Mouse (Mus musculus): Measurements from ENCODE around the gene Ank3. TPM values are rescaled to one million over a fixed set of nuclear protein-coding genes. Genes with fewer than 3 reads are reported as not detected.

The Ank3 gene
- polyA plus RNA-seq, 1 experiment, result 1.2 TPM

GRCm38 (mm10) chr10:69538236-69538635 lies 139.7 kb downstream of the Ank3 start:
- no peaks in the 10 kb centered on the region for H3K4me1 ChIP-seq (ENCODE audit: control insufficient read depth, insufficient read depth, insufficient read length)
- TF ChIP-seq POLR2A (IDR thresholded peaks at IDR 0.05; ENCODE audit: low read depth, low read length) (no peak), CTCF (IDR thresholded peaks at IDR 0.05; ENCODE audit: extremely low read depth, insufficient read depth, insufficient read length, insufficient replicate concordance) (no peak)
- no peaks in the 10 kb centered on the region for H3K27me3 ChIP-seq (ENCODE audit: control insufficient read depth, insufficient read depth, low read length)
- no peak overlapping the region for H3K27ac ChIP-seq (ENCODE audit: insufficient read depth, low read length)
- no peaks in the 10 kb centered on the region for H3K36me3 ChIP-seq (ENCODE audit: control insufficient read depth, insufficient read depth, low read length)
- DNase-seq (ENCODE audit: low read depth in 1 of 2, low spot score in 2 of 2), result no peak
- no peak overlapping the region for H3K4me3 ChIP-seq (ENCODE audit: extremely low read depth, insufficient read depth, insufficient read length)
- WGBS, result 89% methylated on average over 2 of the region's 2 CpGs

DNA sequence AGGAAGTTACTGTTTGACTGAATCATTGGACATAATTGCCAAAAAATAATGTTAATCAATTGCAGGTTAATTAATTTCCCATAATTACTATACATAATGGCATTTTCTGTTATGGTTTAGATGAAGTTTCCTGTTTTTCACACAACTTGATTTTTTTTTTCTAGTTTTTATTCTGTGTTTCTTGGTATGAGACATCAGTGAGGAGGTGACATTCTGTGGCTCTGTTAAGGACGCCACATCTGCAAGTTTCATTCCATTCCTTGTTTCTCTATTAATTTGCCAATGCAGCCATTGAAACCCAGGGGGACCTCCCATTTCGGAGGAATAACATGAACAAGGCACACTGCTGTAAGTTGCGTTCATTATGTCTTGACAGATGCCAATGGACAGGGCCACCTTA lies 143.9 kb downstream of the Ank3 start:
- 90% methylated on average over 3 of the region's 3 CpGs for WGBS
- Histone ChIP-seq H3K27ac (ENCODE audit: insufficient read depth, low read length) (no peak overlapping the region), H3K36me3 (ENCODE audit: control insufficient read depth, insufficient read depth, low read length) (no peaks in the 10 kb centered on the region), H3K27me3 (ENCODE audit: control insufficient read depth, insufficient read depth, low read length) (no peaks in the 10 kb centered on the region), H3K4me3 (ENCODE audit: extremely low read depth, insufficient read depth, insufficient read length) (no peak overlapping the region), H3K4me1 (ENCODE audit: control insufficient read depth, insufficient read depth, insufficient read length) (no peaks in the 10 kb centered on the region)
- TF ChIP-seq CTCF (IDR thresholded peaks at IDR 0.05; ENCODE audit: extremely low read depth, insufficient read depth, insufficient read length, insufficient replicate concordance) (no peak), POLR2A (IDR thresholded peaks at IDR 0.05; ENCODE audit: low read depth, low read length) (no peak)
- no peak for DNase-seq (ENCODE audit: low read depth in 1 of 2, low spot score in 2 of 2)

- no peak overlapping the region for H3K27ac ChIP-seq (ENCODE audit: insufficient read depth, low read length)
- no peak overlapping the region for H3K4me3 ChIP-seq (ENCODE audit: extremely low read depth, insufficient read depth, insufficient read length)
- H3K36me3 ChIP-seq (ENCODE audit: control insufficient read depth, insufficient read depth, low read length), result no peaks in the 10 kb centered on the region
- no peaks in the 10 kb centered on the region for H3K27me3 ChIP-seq (ENCODE audit: control insufficient read depth, insufficient read depth, low read length)
- H3K4me1 ChIP-seq (ENCODE audit: control insufficient read depth, insufficient read depth, insufficient read length), result no peaks in the 10 kb centered on the region
- TF ChIP-seq POLR2A (IDR thresholded peaks at IDR 0.05; ENCODE audit: low read depth, low read length), result no peak
- TF ChIP-seq CTCF (IDR thresholded peaks at IDR 0.05; ENCODE audit: extremely low read depth, insufficient read depth, insufficient read length, insufficient replicate concordance), result no peak
- DNase-seq (ENCODE audit: low read depth in 1 of 2, low spot score in 2 of 2), result no peak
- WGBS, result 91% methylated on average over 10 of the region's 10 CpGs
Observed at GRCm38 (mm10) chr10:69543876-69544620, 145.5 kb downstream of the Ank3 start.

- TF ChIP-seq POLR2A (IDR thresholded peaks at IDR 0.05; ENCODE audit: low read depth, low read length) (no peak), CTCF (IDR thresholded peaks at IDR 0.05; ENCODE audit: extremely low read depth, insufficient read depth, insufficient read length, insufficient replicate concordance) (no peak)
- no peaks in the 10 kb centered on the region for H3K27me3 ChIP-seq (ENCODE audit: control insufficient read depth, insufficient read depth, low read length)
- no peaks in the 10 kb centered on the region for H3K4me1 ChIP-seq (ENCODE audit: control insufficient read depth, insufficient read depth, insufficient read length)
- H3K4me3 ChIP-seq (ENCODE audit: extremely low read depth, insufficient read depth, insufficient read length), result no peak overlapping the region
- H3K27ac ChIP-seq (ENCODE audit: insufficient read depth, low read length), result no peak overlapping the region
- no peaks in the 10 kb centered on the region for H3K36me3 ChIP-seq (ENCODE audit: control insufficient read depth, insufficient read depth, low read length)
- DNase-seq (ENCODE audit: low read depth in 1 of 2, low spot score in 2 of 2), result no peak
- WGBS, result 82% methylated on average over 7 of the region's 7 CpGs
Observed at GRCm38 (mm10) chr10:69544653-69545052, 146.1 kb downstream of the Ank3 start.

GRCm38 (mm10) chr10:69545936-69546335 lies 147.4 kb downstream of the Ank3 start:
- Histone ChIP-seq H3K27me3 (ENCODE audit: control insufficient read depth, insufficient read depth, low read length) (no peaks in the 10 kb centered on the region), H3K27ac (ENCODE audit: insufficient read depth, low read length) (no peak overlapping the region), H3K4me1 (ENCODE audit: control insufficient read depth, insufficient read depth, insufficient read length) (no peaks in the 10 kb centered on the region), H3K4me3 (ENCODE audit: extremely low read depth, insufficient read depth, insufficient read length) (no peak overlapping the region), H3K36me3 (ENCODE audit: control insufficient read depth, insufficient read depth, low read length) (no peaks in the 10 kb centered on the region)
- DNase-seq (ENCODE audit: low read depth in 1 of 2, low spot score in 2 of 2), result no peak
- TF ChIP-seq CTCF (IDR thresholded peaks at IDR 0.05; ENCODE audit: extremely low read depth, insufficient read depth, insufficient read length, insufficient replicate concordance), result no peak
- TF ChIP-seq POLR2A (IDR thresholded peaks at IDR 0.05; ENCODE audit: low read depth, low read length), result no peak
- 90% methylated on average over 3 of the region's 3 CpGs for WGBS

DNA sequence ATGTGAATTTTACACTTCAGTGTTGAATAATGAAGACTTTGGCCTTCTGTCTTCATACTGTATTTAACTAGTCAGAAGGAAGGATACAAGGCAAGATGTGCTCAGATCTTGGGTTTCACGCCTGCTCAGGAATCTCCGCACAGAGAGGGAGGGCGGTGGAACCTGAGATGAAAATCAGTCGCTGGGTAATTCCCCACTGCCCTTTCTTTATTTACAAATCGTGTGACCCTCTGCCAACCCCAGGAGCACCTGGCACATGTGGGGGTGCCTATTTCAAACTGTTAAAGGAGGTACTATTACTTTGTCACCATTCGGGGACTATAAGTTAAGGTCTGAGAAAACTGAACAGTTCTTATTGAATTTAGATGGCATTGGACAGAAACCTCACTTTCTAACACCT lies 148.1 kb downstream of the Ank3 start:
- no peaks in the 10 kb centered on the region for H3K27me3 ChIP-seq (ENCODE audit: control insufficient read depth, insufficient read depth, low read length)
- no peaks in the 10 kb centered on the region for H3K36me3 ChIP-seq (ENCODE audit: control insufficient read depth, insufficient read depth, low read length)
- no peak overlapping the region for H3K27ac ChIP-seq (ENCODE audit: insufficient read depth, low read length)
- no peak for DNase-seq (ENCODE audit: low read depth in 1 of 2, low spot score in 2 of 2)
- WGBS, result 84% methylated on average over 6 of the region's 6 CpGs
- no peak overlapping the region for H3K4me3 ChIP-seq (ENCODE audit: extremely low read depth, insufficient read depth, insufficient read length)
- no peak for TF ChIP-seq CTCF (IDR thresholded peaks at IDR 0.05; ENCODE audit: extremely low read depth, insufficient read depth, insufficient read length, insufficient replicate concordance)
- no peak for TF ChIP-seq POLR2A (IDR thresholded peaks at IDR 0.05; ENCODE audit: low read depth, low read length)
- H3K4me1 ChIP-seq (ENCODE audit: control insufficient read depth, insufficient read depth, insufficient read length), result no peaks in the 10 kb centered on the region

DNA sequence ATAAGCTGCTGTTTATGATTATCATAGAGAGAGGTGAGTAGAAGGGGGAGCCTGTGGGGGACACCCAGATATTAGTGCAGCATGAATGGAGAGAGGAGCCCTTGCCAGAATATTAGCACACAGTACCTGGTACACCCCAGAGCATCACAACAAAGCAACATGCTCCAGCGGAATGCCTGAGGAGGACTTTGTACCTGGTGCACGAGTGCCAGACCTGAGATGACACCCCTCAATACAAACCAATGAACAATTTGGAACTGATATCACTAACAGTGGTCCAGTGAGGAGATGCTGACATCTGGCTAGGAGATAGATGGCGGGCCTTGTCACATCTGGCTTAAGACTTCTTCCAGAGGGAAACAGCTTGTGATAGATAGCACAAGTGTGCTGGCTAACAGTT lies 150.2 kb downstream of the Ank3 start:
- TF ChIP-seq POLR2A (IDR thresholded peaks at IDR 0.05; ENCODE audit: low read depth, low read length) (no peak), CTCF (IDR thresholded peaks at IDR 0.05; ENCODE audit: extremely low read depth, insufficient read depth, insufficient read length, insufficient replicate concordance) (no peak)
- Histone ChIP-seq H3K27ac (ENCODE audit: insufficient read depth, low read length) (no peak overlapping the region), H3K4me1 (ENCODE audit: control insufficient read depth, insufficient read depth, insufficient read length) (no peaks in the 10 kb centered on the region), H3K27me3 (ENCODE audit: control insufficient read depth, insufficient read depth, low read length) (no peaks in the 10 kb centered on the region), H3K4me3 (ENCODE audit: extremely low read depth, insufficient read depth, insufficient read length) (no peak overlapping the region), H3K36me3 (ENCODE audit: control insufficient read depth, insufficient read depth, low read length) (no peaks in the 10 kb centered on the region)
- 85% methylated on average over 3 of the region's 3 CpGs for WGBS
- no peak for DNase-seq (ENCODE audit: low read depth in 1 of 2, low spot score in 2 of 2)

All from spleen, adult 2 months (tissue).